Mouse (Mus musculus) 416B (cell line): ENCODE data around the gene Fbxo44.
"Not testable (repeated sequence)": the region's sequence is repeated elsewhere in the genome, so short reads cannot be mapped to it uniquely, and the experiment has no call there.

Experiments
- DNase-seq: peaks from one replicate; pipeline ENCODE4 v3.0.0; 2011; ENCODE audit warnings: low read depth

Gene Fbxo44

GRCm38 (mm10) chr4:148130133-148130532 is 30.1 kb downstream of the Fbxo44 start, which contains the start of gene Mad2l2:
Mad2l2 (plus strand) TSS chr4:148130384.
- DNase-seq: no peak

GRCm38 (mm10) chr4:148128672-148129071 is 31.6 kb downstream of the Fbxo44 start:
- peak; percentile 81 for DNase-seq

GRCm38 (mm10) chr4:148128241-148128640 is 32.0 kb downstream of the Fbxo44 start:
- DNase-seq: no peak

- no peak for DNase-seq
Measured at GRCm38 (mm10) chr4:148122694-148123066, 37.6 kb downstream of the Fbxo44 start.

GRCm38 (mm10) chr4:148121982-148122693 is 38.1 kb downstream of the Fbxo44 start:
- DNase-seq: no peak

GRCm38 (mm10) chr4:148121362-148121761 is 38.9 kb downstream of the Fbxo44 start:
- DNase-seq: no peak

GRCm38 (mm10) chr4:148120555-148120954 is 39.7 kb downstream of the Fbxo44 start:
- peak; percentile 70 for DNase-seq

- not testable (repeated sequence) for DNase-seq
Measured at GRCm38 (mm10) chr4:148119578-148119977, 40.7 kb downstream of the Fbxo44 start.

GRCm38 (mm10) chr4:148117392-148117791 is 42.9 kb downstream of the Fbxo44 start:
- no peak for DNase-seq

GRCm38 (mm10) chr4:148116657-148117056 is 43.6 kb downstream of the Fbxo44 start:
- peak; percentile 64 for DNase-seq

- peak; percentile 90 for DNase-seq
Measured at GRCm38 (mm10) chr4:148115467-148115866, 44.8 kb downstream of the Fbxo44 start.

- peak; percentile 94 for DNase-seq
Measured at GRCm38 (mm10) chr4:148114758-148115391, 45.4 kb downstream of the Fbxo44 start.

GRCm38 (mm10) chr4:148112519-148112918 is 47.8 kb downstream of the Fbxo44 start:
- DNase-seq: no peak

GRCm38 (mm10) chr4:148109215-148109614 is 51.1 kb downstream of the Fbxo44 start:
- DNase-seq: peak; percentile 97

- DNase-seq: peak; percentile 98
Measured at GRCm38 (mm10) chr4:148108565-148109100, 51.6 kb downstream of the Fbxo44 start.

- peak; percentile 36 for DNase-seq
Measured at GRCm38 (mm10) chr4:148107621-148108291, 52.5 kb downstream of the Fbxo44 start.

GRCm38 (mm10) chr4:148104146-148104545 is 56.1 kb downstream of the Fbxo44 start:
- no peak for DNase-seq
